Mouse (Mus musculus) liver, adult 10 weeks (tissue): ENCODE results near the gene Cwc22. TPM values are rescaled to one million over a fixed set of nuclear protein-coding genes. Genes with fewer than 3 reads are reported as not detected.

Experiments used
- polyA plus RNA-seq: library from polyadenylated mRNA; stranded (reverse); fragments of 350-450 nt; fragmentation: Illumina TruSeq; extraction: RNeasy Lipid Tissue Mini Kit (QIAGEN cat#74804); gene quantifications from one replicate; pipeline ENCODE4 v1.2.3, GENCODE M21; 2014; ENCODE audit warnings: low read depth, low replicate concordance

Cwc22 gene
- 13.0 TPM for polyA plus RNA-seq

GRCm38 (mm10) chr2:77945596-77946485 lies at the start of gene Cwc22:
Gene Cwc22 (minus strand): TSS chr2:77946375.

Other genes with a start within 250 kb of the Cwc22 start
- gene Zfp385b, start 126.7 kb downstream of the Cwc22 start, polyA plus RNA-seq = 22.5 TPM